Mouse (Mus musculus) embryonic facial prominence, embryonic 15.5 days (tissue): Measurements from ENCODE around the gene Cdca4. TPM values are rescaled to one million over a fixed set of nuclear protein-coding genes. Genes with fewer than 3 reads are reported as not detected.

Experiments
- polyA plus RNA-seq: library from polyadenylated mRNA; unstranded; fragments of >200 nt; fragmentation: Nextera tagmentation; extraction: Ambion mirVana; gene quantifications from 2 replicates; pipeline ENCODE4 v1.2.1, GENCODE M21; 2015

Cdca4 gene
- polyA plus RNA-seq, 1 experiment from 2014 or later = 110 TPM

Other genes with a start within 250 kb of the Cdca4 start
- gene Inf2, start 240.6 kb downstream of the Cdca4 start, polyA plus RNA-seq = 5.8 and 6.7 TPM in 2 replicates
- 12.4 and 17.5 TPM in 2 replicates for gene Adssl1, start 209.4 kb downstream of the Cdca4 start, polyA plus RNA-seq
- 196 and 219 TPM in 2 replicates for gene Siva1, start 184.7 kb downstream of the Cdca4 start, polyA plus RNA-seq
- 84.9 and 112 TPM in 2 replicates for gene Akt1, start 154.5 kb downstream of the Cdca4 start, polyA plus RNA-seq
- 4.8 and 5.6 TPM in 2 replicates for gene Zbtb42, start 150.6 kb downstream of the Cdca4 start, polyA plus RNA-seq
- 25.0 and 28.4 TPM in 2 replicates for gene Cep170b, start 109.0 kb downstream of the Cdca4 start, polyA plus RNA-seq
- 13.4 and 15.3 TPM in 2 replicates for gene Pld4, start 68.8 kb downstream of the Cdca4 start, polyA plus RNA-seq
- gene Ahnak2, start 26.8 kb downstream of the Cdca4 start, polyA plus RNA-seq = 8.5 and 10.3 TPM in 2 replicates
- gene Clba1, start 20.5 kb downstream of the Cdca4 start, polyA plus RNA-seq = 10.9 and 16.5 TPM in 2 replicates
- gene Gpr132, start 38.8 kb upstream of the Cdca4 start, polyA plus RNA-seq = 0.35 and 0.41 TPM in 2 replicates
- gene Jag2, start 100.4 kb upstream of the Cdca4 start, polyA plus RNA-seq = 13.0 and 14.3 TPM in 2 replicates
- gene Nudt14, start 112.7 kb upstream of the Cdca4 start, polyA plus RNA-seq = 93.4 and 94.7 TPM in 2 replicates
- 28.9 and 31.5 TPM in 2 replicates for gene Btbd6, start 147.1 kb upstream of the Cdca4 start, polyA plus RNA-seq
- gene Brf1, start 171.3 kb upstream of the Cdca4 start, polyA plus RNA-seq = 62.4 and 70.9 TPM in 2 replicates
- 17.4 and 19.9 TPM in 2 replicates for gene Pacs2, start 185.1 kb upstream of the Cdca4 start, polyA plus RNA-seq
- 0.20 TPM in 1 of 2 replicates, not detected in the other for gene Tex22, start 245.1 kb upstream of the Cdca4 start, polyA plus RNA-seq